Mouse (Mus musculus) effector memory CD4-positive, alpha-beta T cell, adult 7 months (primary cell): ENCODE measurements around the gene Dars. TPM values are rescaled to one million over a fixed set of nuclear protein-coding genes. Genes with fewer than 3 reads are reported as not detected.

ENCODE experiments used
- polyA plus RNA-seq: library from polyadenylated mRNA; unstranded; fragments of 100-300 nt; shearing (Covaris generic); gene quantifications from one replicate; pipeline ENCODE4 v1.2.1, GENCODE M21; 2017

Dars gene
- polyA plus RNA-seq, result 113 TPM

DNA sequence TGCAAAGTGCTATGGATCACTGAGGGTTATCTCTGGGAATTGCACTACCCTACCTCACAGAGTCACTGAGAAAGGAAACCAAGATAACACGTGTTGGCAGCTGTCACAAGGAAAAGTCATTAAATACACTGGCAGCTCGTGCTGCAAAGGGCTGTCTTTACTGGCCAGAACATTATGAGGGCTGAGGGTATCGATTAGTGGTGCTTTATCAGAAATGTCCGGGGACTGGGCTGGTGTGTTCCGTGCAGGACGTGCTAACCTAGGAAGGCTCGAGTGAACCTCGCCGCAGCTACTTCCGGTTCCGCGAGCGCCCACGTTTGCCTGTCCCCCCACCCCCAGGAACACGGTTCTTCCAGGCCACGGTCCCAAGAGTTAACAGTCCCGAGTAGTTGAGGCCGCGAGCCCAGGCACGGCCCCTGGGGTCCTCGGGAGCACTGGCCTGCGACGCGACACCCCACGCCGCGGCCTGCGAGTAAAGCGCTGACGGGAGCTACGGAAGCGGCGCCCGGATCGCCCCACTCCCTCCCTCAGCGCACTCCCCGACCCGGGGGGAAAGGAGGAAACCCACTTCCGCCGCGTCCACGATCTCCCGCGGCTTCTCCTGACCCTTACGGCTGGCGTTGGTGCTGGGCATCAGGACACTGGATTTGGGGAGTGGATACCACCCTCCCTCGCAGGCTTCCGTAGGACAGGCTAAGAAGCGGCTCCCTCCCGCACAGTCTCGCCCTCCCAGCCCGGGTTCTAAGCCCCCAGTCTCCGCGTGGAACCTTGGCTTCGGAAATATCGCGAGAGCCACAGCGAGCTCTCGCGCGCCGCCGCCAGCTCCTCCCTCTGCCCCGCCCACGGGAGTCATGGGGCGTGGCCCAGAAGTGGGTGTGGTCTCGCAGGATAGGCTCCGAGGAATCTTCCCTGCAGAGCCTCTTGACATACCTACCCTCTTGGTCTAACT, at the start of gene Dars:
Gene Dars (minus strand): TSS at position 785 of the 949 bp plus-strand sequence.

GRCm38 (mm10) chr1:128359554-128360376, 57.4 kb downstream of the Dars start, which contains the start of gene Mcm6:
Gene Mcm6 (minus strand): TSS chr1:128359664.

GRCm38 (mm10) chr1:128328218-128328617, 89.0 kb downstream of the Dars start, which contains the start of gene Lct:
Gene Lct (minus strand): TSS chr1:128328318.

Other genes starting within 250 kb of the Dars start
- 190 TPM for gene Ubxn4, start 173.4 kb downstream of the Dars start, polyA plus RNA-seq
- 0.13 TPM for gene Lct, start 89.0 kb downstream of the Dars start, polyA plus RNA-seq
- 67.1 TPM for gene Mcm6, start 57.7 kb downstream of the Dars start, polyA plus RNA-seq
- 104 TPM for gene Cxcr4, start 174.9 kb upstream of the Dars start, polyA plus RNA-seq